Mouse (Mus musculus) spleen, postnatal 4 days (tissue): ENCODE data around the gene Olfr279.

ENCODE experiments used
- DNase-seq, 2 experiments: peaks; one replicate each; pipeline ENCODE4 v3.0.0; 2022; ENCODE audit warnings: low spot score in 2 of 2

Olfr279 gene

GRCm38 (mm10) chr15:98546843-98547242 lies 54.6 kb downstream of the Olfr279 start:
- DNase-seq: no peak
